In the genomic region with DNA sequence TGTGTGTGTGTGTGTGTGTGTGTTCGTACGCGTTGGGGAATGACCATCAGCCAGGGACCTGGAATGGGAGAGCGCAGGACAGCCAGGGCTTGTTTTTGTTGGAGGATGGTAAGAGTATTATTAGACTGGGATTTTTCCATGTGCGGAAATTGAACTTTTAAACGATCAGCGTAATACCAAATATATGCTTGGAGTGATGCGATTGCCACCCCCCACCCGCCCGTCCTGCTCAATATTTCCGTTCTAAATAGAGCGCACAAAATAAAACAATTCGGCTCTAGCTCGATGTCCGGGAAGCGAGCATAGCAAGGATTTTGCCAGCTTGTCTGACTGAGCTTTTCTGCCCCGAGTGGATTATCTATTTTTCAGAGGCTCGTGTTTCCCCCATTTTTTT, we compare ENCODE assay signal across 13 mouse cellular contexts. TPM values are rescaled to one million over a fixed set of nuclear protein-coding genes. Genes with fewer than 3 reads are reported as not detected.
A peak's percentile ranks its signal among the peaks of the same experiment; 100 is the strongest.
DNase-seq lines count a peak whose midpoint lies in the region; ATAC-seq and TF ChIP-seq lines count a peak whose summit lies in the region.
"Had no signal": no experiment of that assay in that cellular context is flagged by ENCODE, and none has a peak within 500 bp of the region (broad histone marks: within the 10 kb centered on the region; RNA-seq: fewer than 3 reads in every experiment).

No protein-coding gene starts in this region.

- 0 out of 2 replicates have a peak overlapping the region, but pooled peaks have one; percentile 71 for H3K4me2 ChIP-seq in embryonic facial prominence, embryonic 12.5 days (replicated peaks)
- peak overlapping the region; percentile 56 for H3K4me2 ChIP-seq in hindbrain, embryonic 12.5 days (replicated peaks)
- H3K4me2 ChIP-seq in midbrain, embryonic 12.5 days (replicated peaks), result peak overlapping the region; percentile 71

- H3K36me3 ChIP-seq in ES-E14 (ENCODE audit: control insufficient read depth, insufficient read depth, low read length, poor library complexity, severe bottlenecking), result peaks cover 12% of the 10 kb centered on the region
- no peaks in the 10 kb centered on the region for H3K36me3 ChIP-seq in embryonic facial prominence, embryonic 12.5 days
- H3K36me3 ChIP-seq in hindbrain, embryonic 12.5 days, result no peaks in the 10 kb centered on the region
- no peaks in the 10 kb centered on the region for H3K36me3 ChIP-seq in midbrain, embryonic 12.5 days

- H3K4me1 ChIP-seq in ES-E14 (ENCODE audit: control insufficient read depth in 2 of 2, insufficient read depth in 2 of 2, low read length in 2 of 2, poor library complexity in 1 of 2), result peaks cover 2 to 3% of the 10 kb centered on the region in 2 experiments; a peak in 3 of 4 replicates
- H3K4me1 ChIP-seq in embryonic facial prominence, embryonic 12.5 days, result peaks cover 21% of the 10 kb centered on the region; the same call in 1 of the 2 replicates
- H3K4me1 ChIP-seq in hindbrain, embryonic 12.5 days, result peaks cover 32% of the 10 kb centered on the region
- H3K4me1 ChIP-seq in midbrain, embryonic 12.5 days, result peaks cover 33% of the 10 kb centered on the region
- H3K4me1 ChIP-seq in lung, adult 2 months (ENCODE audit: control insufficient read depth, insufficient read depth, low read length), result peaks cover 4% of the 10 kb centered on the region; the same call in 1 of the 2 replicates

- peak overlapping the region; percentile 68 to 73 for H3K4me3 ChIP-seq in ES-E14 (ENCODE audit: insufficient read depth in 1 of 2, low read depth in 1 of 2, low read length in 2 of 2, poor library complexity in 1 of 2, severe bottlenecking in 1 of 2)
- peak overlapping the region; percentile 49 for H3K4me3 ChIP-seq in embryonic facial prominence, embryonic 12.5 days
- peak overlapping the region; percentile 72 for H3K4me3 ChIP-seq in hindbrain, embryonic 12.5 days
- H3K4me3 ChIP-seq in midbrain, embryonic 12.5 days, result peak overlapping the region; percentile 77
- no peak overlapping the region for H3K4me3 ChIP-seq in lung, adult 2 months (replicated peaks; ENCODE audit: extremely low read depth, low read depth, low read length)

- TF ChIP-seq CTCF in lung, adult 2 months (IDR thresholded peaks at IDR 0.05; ENCODE audit: insufficient read depth, low read length), result no peak

- H3K9me3 ChIP-seq in ES-E14 (ENCODE audit: control insufficient read depth, insufficient read depth, low read depth, low read length), result no peaks in the 10 kb centered on the region
- no peaks in the 10 kb centered on the region for H3K9me3 ChIP-seq in embryonic facial prominence, embryonic 12.5 days
- H3K9me3 ChIP-seq in hindbrain, embryonic 12.5 days (replicated peaks), result no peaks in the 10 kb centered on the region
- H3K9me3 ChIP-seq in midbrain, embryonic 12.5 days, result no peaks in the 10 kb centered on the region

- in situ Hi-C loops in ES-E14 (cut with MboI; ENCODE audit: low sequenced_read_pairs in 2 of 2, unreplicated experiment in 2 of 2), result no loop called here

- DNase-seq in ES-E14 (ENCODE audit: low read depth, low spot score) (no peak), MN1 (ENCODE audit: low spot score) (no peak)
- DNase-seq in right cerebral cortex, postnatal 10 days (ENCODE audit: low spot score in 2 of 2), result no peak
- DNase-seq in T-cell, adult 2 months (ENCODE audit: low spot score), result no peak
- no peak for DNase-seq in lung, adult 2 months
- DNase-seq: adrenal gland, postnatal 14 days; kidney, postnatal 10 days; liver had no signal

- under 1% methylated on average over 18 of the region's 18 CpGs for WGBS in embryonic facial prominence, embryonic 12.5 days
- under 1% methylated on average over 18 of the region's 18 CpGs for WGBS in hindbrain, embryonic 12.5 days
- 0% methylated on average over 18 of the region's 18 CpGs for WGBS in midbrain, embryonic 12.5 days
- WGBS in lung, adult 2 months, result 5% methylated on average over 18 of the region's 18 CpGs

- H3K27me3 ChIP-seq in embryonic facial prominence, embryonic 12.5 days, result peaks cover 64% of the 10 kb centered on the region
- H3K27me3 ChIP-seq in hindbrain, embryonic 12.5 days, result peaks cover 59% of the 10 kb centered on the region
- H3K27me3 ChIP-seq in midbrain, embryonic 12.5 days, result peaks cover 73% of the 10 kb centered on the region

- no peak overlapping the region for H3K27ac ChIP-seq in ES-E14 (ENCODE audit: insufficient read depth, low read depth, low read length, poor library complexity, severe bottlenecking)
- peak overlapping the region; percentile 84 for H3K27ac ChIP-seq in embryonic facial prominence, embryonic 12.5 days
- H3K27ac ChIP-seq in hindbrain, embryonic 12.5 days, result peak overlapping the region; percentile 98
- H3K27ac ChIP-seq in midbrain, embryonic 12.5 days (replicated peaks), result peak overlapping the region; percentile 99

- H3K9ac ChIP-seq in ES-E14 (ENCODE audit: insufficient read depth, low read depth, low read length, poor library complexity, severe bottlenecking), result peak overlapping the region; percentile 70
- peak overlapping the region; percentile 60 for H3K9ac ChIP-seq in embryonic facial prominence, embryonic 12.5 days
- peak overlapping the region; percentile 93 for H3K9ac ChIP-seq in hindbrain, embryonic 12.5 days
- peak overlapping the region; percentile 97 for H3K9ac ChIP-seq in midbrain, embryonic 12.5 days (replicated peaks)

- TF ChIP-seq POLR2A in lung, adult 2 months (IDR thresholded peaks at IDR 0.05; ENCODE audit: borderline replicate concordance, extremely low read depth, low read depth, low read length), result no peak

- no peak for ATAC-seq in embryonic facial prominence, embryonic 12.5 days (ENCODE audit: insufficient number of reproducible peaks, insufficient read depth, low FRiP score, low TSS enrichment)
- ATAC-seq in hindbrain, embryonic 12.5 days (ENCODE audit: low FRiP score), result no peak
- no peak for ATAC-seq in midbrain, embryonic 12.5 days (ENCODE audit: low FRiP score, low read depth)

TF ChIP-seq in ES-E14, 5 proteins besides CTCF, POLR2A, EP300 and RAD21:
- TF ChIP-seq ZC3H11A (IDR thresholded peaks at IDR 0.05; ENCODE audit: borderline replicate concordance, low read depth, low read length), result no peak
- 0 out of 2 replicates have a peak, but pooled peaks have one; percentile 10 for TF ChIP-seq ZNF384 (IDR thresholded peaks at IDR 0.05; ENCODE audit: low read depth, low read length)

RNA-seq across cellular contexts. Expression of gene Zic2, which starts 1.6 kb away (rescaled TPM):
- total RNA-seq in ES-E14 (2012; rRNA removed), result 17.3 and 22.1 TPM in 2 replicates
- 3.7 and 4.9 TPM in 2 replicates for polyA plus RNA-seq in embryonic facial prominence, embryonic 12.5 days (2016; fragmentation: Nextera tagmentation; extraction: Ambion mirVana)
- polyA plus RNA-seq in hindbrain, embryonic 12.5 days (2016; fragmentation: Nextera tagmentation; extraction: Ambion mirVana), result 18.3 TPM in 2 replicates
- 14.2 and 21.1 TPM in 2 replicates for polyA plus RNA-seq in midbrain, embryonic 12.5 days (2016; fragmentation: Nextera tagmentation; extraction: Ambion mirVana)
- polyA plus RNA-seq in lung, adult 2 months (2012; rRNA removed), result not detected in 2 replicates
- total RNA-seq: adrenal gland, postnatal 14 days; gastrocnemius, adult 18-20 months had no signal
- polyA plus RNA-seq: heart, postnatal 0 days had no signal

RNA-seq across cellular contexts. Expression of gene Zic5, which starts 11.3 kb away (rescaled TPM):
- total RNA-seq in ES-E14 (2012; rRNA removed), result 15.2 and 29.7 TPM in 2 replicates
- polyA plus RNA-seq in embryonic facial prominence, embryonic 12.5 days (2016; fragmentation: Nextera tagmentation; extraction: Ambion mirVana), result 4.8 and 5.4 TPM in 2 replicates
- 18.1 and 25.0 TPM in 2 replicates for polyA plus RNA-seq in hindbrain, embryonic 12.5 days (2016; fragmentation: Nextera tagmentation; extraction: Ambion mirVana)
- 15.7 and 30.2 TPM in 2 replicates for polyA plus RNA-seq in midbrain, embryonic 12.5 days (2016; fragmentation: Nextera tagmentation; extraction: Ambion mirVana)
- polyA plus RNA-seq in lung, adult 2 months (2012; rRNA removed), result 0.06 TPM in 1 of 2 replicates, not detected in the other
- total RNA-seq: adrenal gland, postnatal 14 days; gastrocnemius, adult 18-20 months had no signal
- polyA plus RNA-seq: heart, postnatal 0 days had no signal

RNA-seq across cellular contexts. Expression of gene Gm10837, which starts 13.6 kb away (rescaled TPM):
- total RNA-seq in ES-E14 (2012; rRNA removed), result not detected in 2 replicates
- not detected in 2 replicates for polyA plus RNA-seq in embryonic facial prominence, embryonic 12.5 days (2016; fragmentation: Nextera tagmentation; extraction: Ambion mirVana)
- polyA plus RNA-seq in hindbrain, embryonic 12.5 days (2016; fragmentation: Nextera tagmentation; extraction: Ambion mirVana), result 0.55 and 0.58 TPM in 2 replicates
- 0.31 and 0.68 TPM in 2 replicates for polyA plus RNA-seq in midbrain, embryonic 12.5 days (2016; fragmentation: Nextera tagmentation; extraction: Ambion mirVana)
- not detected in 2 replicates for polyA plus RNA-seq in lung, adult 2 months (2012; rRNA removed)
- total RNA-seq: adrenal gland, postnatal 14 days; gastrocnemius, adult 18-20 months had no signal
- polyA plus RNA-seq: heart, postnatal 0 days had no signal

RNA-seq across cellular contexts. Expression of gene Gm5089, which starts 25.9 kb away (rescaled TPM):
- total RNA-seq in ES-E14 (2012; rRNA removed), result 0.21 and 0.31 TPM in 2 replicates
- polyA plus RNA-seq in embryonic facial prominence, embryonic 12.5 days (2016; fragmentation: Nextera tagmentation; extraction: Ambion mirVana), result 0.38 and 0.47 TPM in 2 replicates
- polyA plus RNA-seq in hindbrain, embryonic 12.5 days (2016; fragmentation: Nextera tagmentation; extraction: Ambion mirVana), result 2.8 and 4.0 TPM in 2 replicates
- 1.7 and 2.6 TPM in 2 replicates for polyA plus RNA-seq in midbrain, embryonic 12.5 days (2016; fragmentation: Nextera tagmentation; extraction: Ambion mirVana)
- not detected in 2 replicates for polyA plus RNA-seq in lung, adult 2 months (2012; rRNA removed)
- total RNA-seq: adrenal gland, postnatal 14 days; gastrocnemius, adult 18-20 months had no signal
- polyA plus RNA-seq: heart, postnatal 0 days had no signal

RNA-seq across cellular contexts. Expression of gene Pcca, which starts 57.3 kb away (rescaled TPM):
- 12.3 and 26.7 TPM in 2 replicates for total RNA-seq in ES-E14 (2012; rRNA removed)
- polyA plus RNA-seq in embryonic facial prominence, embryonic 12.5 days (2016; fragmentation: Nextera tagmentation; extraction: Ambion mirVana), result 35.3 and 36.5 TPM in 2 replicates
- 33.4 and 34.9 TPM in 2 replicates for polyA plus RNA-seq in hindbrain, embryonic 12.5 days (2016; fragmentation: Nextera tagmentation; extraction: Ambion mirVana)
- 32.2 and 33.5 TPM in 2 replicates for polyA plus RNA-seq in midbrain, embryonic 12.5 days (2016; fragmentation: Nextera tagmentation; extraction: Ambion mirVana)
- polyA plus RNA-seq in lung, adult 2 months (2012; rRNA removed), result 8.0 and 18.7 TPM in 2 replicates
